Mouse (Mus musculus): Measurements from ENCODE around the gene Prex1. TPM values are rescaled to one million over a fixed set of nuclear protein-coding genes. Genes with fewer than 3 reads are reported as not detected.

Gene Prex1
- polyA plus RNA-seq, 1 experiment from 2014 or later: 16.9 TPM

DNA sequence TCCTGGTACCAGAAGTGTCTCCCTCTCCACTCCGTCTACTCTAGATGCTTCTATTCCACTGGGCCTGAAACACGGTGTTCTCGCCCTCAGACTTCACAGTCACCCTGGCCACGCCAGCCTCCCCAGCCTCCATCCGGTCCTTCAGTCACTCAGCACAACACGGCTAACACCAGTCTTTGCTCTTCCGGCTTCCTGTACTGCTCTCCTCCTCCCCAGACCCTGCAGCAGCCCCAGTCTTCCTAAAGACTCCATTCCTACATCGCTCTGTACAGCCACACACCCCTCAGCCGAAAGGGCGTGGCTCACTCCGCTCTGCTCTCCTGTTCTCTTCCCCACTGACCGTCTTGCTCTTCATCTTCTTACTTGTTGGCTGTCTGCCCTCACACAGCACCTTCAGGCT is 39.7 kb downstream of the Prex1 start:
- ATAC-seq (ENCODE audit: low FRiP score, low TSS enrichment): no peak
- Histone ChIP-seq H3K27me3 (ENCODE audit: control insufficient read depth, insufficient read depth, low read length) (no peaks in the 10 kb centered on the region), H3K36me3 (ENCODE audit: control insufficient read depth, insufficient read depth, low read length) (no peaks in the 10 kb centered on the region), H3K4me1 (ENCODE audit: control insufficient read depth, insufficient read depth, low read length) (peaks cover 20% of the 10 kb centered on the region), H3K9me3 (ENCODE audit: control insufficient read depth, low read length) (no peaks in the 10 kb centered on the region), H3K4me2 (replicated peaks; ENCODE audit: low read depth, low read length) (no peak overlapping the region), H3K4me3 (ENCODE audit: low read length) (no peak overlapping the region), H3K9ac (ENCODE audit: low read depth, low read length) (no peak overlapping the region), H3K27ac (ENCODE audit: low read depth, low read length) (no peak overlapping the region)
- 88% methylated on average over 12 of the region's 12 CpGs for WGBS

- H3K9me3 ChIP-seq (ENCODE audit: control insufficient read depth, low read length): no peaks in the 10 kb centered on the region
- ATAC-seq (ENCODE audit: low FRiP score, low TSS enrichment): no peak
- H3K4me3 ChIP-seq (ENCODE audit: low read length): no peak overlapping the region
- H3K4me1 ChIP-seq (ENCODE audit: control insufficient read depth, insufficient read depth, low read length): peaks cover 20% of the 10 kb centered on the region
- H3K27ac ChIP-seq (ENCODE audit: low read depth, low read length): no peak overlapping the region
- H3K9ac ChIP-seq (ENCODE audit: low read depth, low read length): no peak overlapping the region
- H3K4me2 ChIP-seq (replicated peaks; ENCODE audit: low read depth, low read length): no peak overlapping the region
- no peaks in the 10 kb centered on the region for H3K36me3 ChIP-seq (ENCODE audit: control insufficient read depth, insufficient read depth, low read length)
- H3K27me3 ChIP-seq (ENCODE audit: control insufficient read depth, insufficient read depth, low read length): no peaks in the 10 kb centered on the region
- 85% methylated on average over 14 of the region's 14 CpGs for WGBS
Observed at GRCm38 (mm10) chr2:166672171-166672965, 41.3 kb downstream of the Prex1 start.

GRCm38 (mm10) chr2:166671614-166672013 is 42.0 kb downstream of the Prex1 start:
- 91% methylated on average over 14 of the region's 14 CpGs for WGBS
- Histone ChIP-seq H3K4me2 (replicated peaks; ENCODE audit: low read depth, low read length) (no peak overlapping the region), H3K36me3 (ENCODE audit: control insufficient read depth, insufficient read depth, low read length) (no peaks in the 10 kb centered on the region), H3K9ac (ENCODE audit: low read depth, low read length) (no peak overlapping the region), H3K27me3 (ENCODE audit: control insufficient read depth, insufficient read depth, low read length) (no peaks in the 10 kb centered on the region), H3K4me3 (ENCODE audit: low read length) (no peak overlapping the region), H3K27ac (ENCODE audit: low read depth, low read length) (no peak overlapping the region), H3K4me1 (ENCODE audit: control insufficient read depth, insufficient read depth, low read length) (peaks cover 20% of the 10 kb centered on the region), H3K9me3 (ENCODE audit: control insufficient read depth, low read length) (no peaks in the 10 kb centered on the region)
- no peak for ATAC-seq (ENCODE audit: low FRiP score, low TSS enrichment)

DNA sequence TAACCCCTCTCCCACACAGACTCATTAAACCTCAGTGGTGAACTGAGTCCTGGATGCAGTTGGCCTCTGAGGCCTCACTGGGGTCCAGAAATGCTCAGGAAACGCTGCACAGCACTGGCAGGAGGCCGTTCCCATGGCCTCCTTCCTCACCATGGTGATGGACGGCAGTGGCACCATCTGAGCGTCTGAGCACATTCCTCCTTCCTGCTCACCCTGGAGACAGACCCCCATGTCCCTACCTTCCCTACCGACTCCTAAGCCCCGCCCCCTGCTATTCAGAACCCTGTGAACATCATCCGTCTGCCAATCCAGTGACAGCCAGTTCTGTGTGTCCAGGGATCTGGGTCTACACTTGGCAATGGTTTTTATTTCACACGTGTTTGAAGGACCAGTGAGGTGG is 42.6 kb downstream of the Prex1 start:
- Histone ChIP-seq H3K4me3 (ENCODE audit: low read length) (no peak overlapping the region), H3K4me1 (ENCODE audit: control insufficient read depth, insufficient read depth, low read length) (peaks cover 20% of the 10 kb centered on the region)
- WGBS: 18% methylated on average over 8 of the region's 8 CpGs

DNA sequence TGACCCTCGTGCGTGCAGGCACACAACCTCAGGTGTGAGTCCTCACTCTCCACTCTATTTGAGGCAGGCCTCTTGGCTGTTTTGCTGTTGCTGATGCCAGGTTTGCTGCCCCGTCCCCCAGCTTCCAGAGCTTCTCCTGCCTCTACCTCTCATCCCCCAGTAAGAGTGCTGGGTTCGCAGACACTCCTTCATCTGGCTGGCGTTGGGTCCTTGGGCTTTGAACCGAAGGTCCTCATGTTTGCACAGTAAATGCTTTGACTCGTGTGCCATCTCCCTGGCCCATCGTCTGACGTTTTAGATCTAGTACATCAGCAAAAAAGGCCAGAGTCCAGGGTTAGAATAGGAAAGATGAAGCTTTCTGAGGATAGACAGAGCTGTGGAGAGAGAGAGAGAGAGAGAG is 43.7 kb downstream of the Prex1 start:
- Histone ChIP-seq H3K27me3 (ENCODE audit: control insufficient read depth, insufficient read depth, low read length) (no peaks in the 10 kb centered on the region), H3K4me3 (ENCODE audit: low read length) (no peak overlapping the region), H3K27ac (ENCODE audit: low read depth, low read length) (no peak overlapping the region), H3K9me3 (ENCODE audit: control insufficient read depth, low read length) (no peaks in the 10 kb centered on the region), H3K4me2 (replicated peaks; ENCODE audit: low read depth, low read length) (no peak overlapping the region), H3K36me3 (ENCODE audit: control insufficient read depth, insufficient read depth, low read length) (no peaks in the 10 kb centered on the region), H3K9ac (ENCODE audit: low read depth, low read length) (no peak overlapping the region), H3K4me1 (ENCODE audit: control insufficient read depth, insufficient read depth, low read length) (peaks cover 18% of the 10 kb centered on the region)
- WGBS: 77% methylated on average over 9 of the region's 9 CpGs
- ATAC-seq (ENCODE audit: low FRiP score, low TSS enrichment): no peak

More for the DNA sequence above, 42.6 kb downstream of the Prex1 start:
- no peak overlapping the region for H3K9ac ChIP-seq (ENCODE audit: low read depth, low read length)
- ATAC-seq (ENCODE audit: low FRiP score, low TSS enrichment): no peak
- no peaks in the 10 kb centered on the region for H3K27me3 ChIP-seq (ENCODE audit: control insufficient read depth, insufficient read depth, low read length)
- H3K4me2 ChIP-seq (replicated peaks; ENCODE audit: low read depth, low read length): no peak overlapping the region
- no peak overlapping the region for H3K27ac ChIP-seq (ENCODE audit: low read depth, low read length)
- no peaks in the 10 kb centered on the region for H3K9me3 ChIP-seq (ENCODE audit: control insufficient read depth, low read length)
- no peaks in the 10 kb centered on the region for H3K36me3 ChIP-seq (ENCODE audit: control insufficient read depth, insufficient read depth, low read length)

DNA sequence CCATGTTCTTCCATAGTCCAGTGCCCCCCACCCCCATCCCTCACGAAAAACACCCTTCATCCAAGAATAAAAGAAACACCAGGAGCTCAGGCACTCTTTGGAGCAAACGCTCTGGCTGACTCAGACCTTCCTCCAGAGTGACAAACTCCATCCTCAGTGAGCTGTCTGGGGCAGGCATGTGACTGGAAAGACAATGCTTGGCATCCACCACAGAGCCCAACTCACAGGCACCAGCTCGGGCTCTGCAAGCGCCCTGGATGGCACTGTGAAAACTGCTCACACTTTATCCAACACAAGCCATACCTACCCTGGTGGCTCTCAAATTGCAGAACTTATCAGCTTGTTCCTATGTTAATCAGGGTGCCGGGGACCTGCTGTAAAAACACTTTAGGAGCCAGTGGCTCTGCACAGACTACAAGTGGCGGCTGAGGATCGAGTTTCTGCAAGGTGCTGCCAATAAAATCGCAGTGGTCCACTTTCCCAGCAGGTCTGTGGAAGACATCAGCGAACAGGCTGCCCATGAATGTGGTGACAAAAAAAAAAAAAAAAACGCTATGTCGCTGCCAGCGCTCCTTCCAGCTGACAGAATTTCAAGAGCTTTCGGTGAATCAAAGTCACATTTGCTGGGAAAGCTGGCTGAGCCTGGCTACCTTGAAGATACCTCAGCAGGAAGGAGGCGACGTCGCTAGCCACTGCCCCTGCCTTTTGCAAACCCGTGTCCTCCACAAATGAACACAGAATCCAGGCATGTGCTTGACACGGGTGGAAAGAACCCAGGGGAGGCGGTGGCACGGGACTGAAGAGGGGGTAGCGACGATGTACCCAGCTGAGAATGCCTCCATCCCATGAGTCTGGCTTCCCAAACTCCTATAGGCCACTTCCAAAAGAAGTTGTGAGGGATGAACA is 45.6 kb downstream of the Prex1 start:
- H3K27ac ChIP-seq (ENCODE audit: low read depth, low read length): no peak overlapping the region
- H3K9ac ChIP-seq (ENCODE audit: low read depth, low read length): no peak overlapping the region
- no peaks in the 10 kb centered on the region for H3K36me3 ChIP-seq (ENCODE audit: control insufficient read depth, insufficient read depth, low read length)
- no peak overlapping the region for H3K4me2 ChIP-seq (replicated peaks; ENCODE audit: low read depth, low read length)
- no peak for ATAC-seq (ENCODE audit: low FRiP score, low TSS enrichment)
- peaks cover 17% of the 10 kb centered on the region for H3K4me1 ChIP-seq (ENCODE audit: control insufficient read depth, insufficient read depth, low read length)
- no peak overlapping the region for H3K4me3 ChIP-seq (ENCODE audit: low read length)
- no peaks in the 10 kb centered on the region for H3K27me3 ChIP-seq (ENCODE audit: control insufficient read depth, insufficient read depth, low read length)
- H3K9me3 ChIP-seq (ENCODE audit: control insufficient read depth, low read length): no peaks in the 10 kb centered on the region
- 35% methylated on average over 22 of the region's 22 CpGs for WGBS

DNA sequence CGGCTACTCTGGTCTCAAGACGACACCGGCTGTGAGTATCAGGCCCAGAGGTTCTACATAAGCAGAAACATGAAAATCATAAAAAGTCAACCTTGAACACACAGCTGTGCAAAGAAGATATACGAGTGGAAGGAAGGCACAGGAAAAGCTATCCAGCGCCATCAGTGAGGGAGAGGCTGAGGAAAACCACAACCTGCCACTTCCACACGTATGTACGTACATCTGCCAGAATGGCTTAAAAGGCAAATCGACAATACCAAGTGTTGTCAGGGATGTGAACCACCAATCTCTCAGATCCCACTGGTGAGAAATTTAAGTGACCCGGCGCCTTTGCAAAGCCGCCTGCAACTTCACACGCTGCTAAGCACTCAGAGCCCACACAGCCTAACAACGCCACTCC is 47.5 kb downstream of the Prex1 start:
- Histone ChIP-seq H3K4me3 (ENCODE audit: low read length) (no peak overlapping the region), H3K4me1 (ENCODE audit: control insufficient read depth, insufficient read depth, low read length) (peaks cover 12% of the 10 kb centered on the region), H3K27me3 (ENCODE audit: control insufficient read depth, insufficient read depth, low read length) (no peaks in the 10 kb centered on the region), H3K9me3 (ENCODE audit: control insufficient read depth, low read length) (no peaks in the 10 kb centered on the region), H3K4me2 (replicated peaks; ENCODE audit: low read depth, low read length) (no peak overlapping the region), H3K27ac (ENCODE audit: low read depth, low read length) (no peak overlapping the region), H3K9ac (ENCODE audit: low read depth, low read length) (no peak overlapping the region), H3K36me3 (ENCODE audit: control insufficient read depth, insufficient read depth, low read length) (no peaks in the 10 kb centered on the region)
- ATAC-seq (ENCODE audit: low FRiP score, low TSS enrichment): no peak
- 84% methylated on average over 13 of the region's 13 CpGs for WGBS

DNA sequence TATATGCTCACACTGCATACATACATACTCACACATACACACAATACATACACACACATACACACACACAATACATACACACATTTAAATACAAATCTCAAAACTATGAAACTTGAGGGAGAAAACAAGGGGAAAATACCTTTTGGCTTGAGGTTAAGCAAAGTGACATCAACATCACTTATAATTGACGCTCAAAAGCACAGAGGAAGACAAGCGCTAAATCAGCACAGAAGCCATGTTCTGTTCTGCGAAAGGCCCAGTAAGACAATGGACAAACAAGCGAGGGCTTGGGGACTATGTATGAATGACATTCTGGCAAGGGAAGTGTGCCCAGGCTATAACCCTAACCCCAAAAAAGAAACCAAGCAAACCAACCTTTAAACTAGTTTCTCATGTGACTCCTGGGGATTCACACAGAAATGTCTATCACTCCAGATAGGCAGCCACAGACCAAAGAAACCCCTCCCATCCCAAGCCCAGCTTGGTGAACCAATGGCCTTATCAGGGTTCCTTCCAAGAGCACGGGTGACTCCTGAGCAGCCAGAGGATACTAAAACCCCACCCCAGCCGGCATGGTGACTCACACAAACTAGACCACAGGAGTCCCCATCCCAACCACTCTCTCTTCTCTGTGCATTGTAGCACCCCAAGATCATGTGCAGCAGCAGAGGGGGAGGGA is 48.2 kb downstream of the Prex1 start:
- Histone ChIP-seq H3K4me1 (ENCODE audit: control insufficient read depth, insufficient read depth, low read length) (peaks cover 7% of the 10 kb centered on the region; the same call in 1 of the 2 replicates), H3K27ac (ENCODE audit: low read depth, low read length) (no peak overlapping the region), H3K9me3 (ENCODE audit: control insufficient read depth, low read length) (no peaks in the 10 kb centered on the region), H3K27me3 (ENCODE audit: control insufficient read depth, insufficient read depth, low read length) (no peaks in the 10 kb centered on the region), H3K36me3 (ENCODE audit: control insufficient read depth, insufficient read depth, low read length) (no peaks in the 10 kb centered on the region), H3K4me3 (ENCODE audit: low read length) (no peak overlapping the region), H3K4me2 (replicated peaks; ENCODE audit: low read depth, low read length) (no peak overlapping the region), H3K9ac (ENCODE audit: low read depth, low read length) (no peak overlapping the region)
- no peak for ATAC-seq (ENCODE audit: low FRiP score, low TSS enrichment)
- 82% methylated on average over 6 of the region's 6 CpGs for WGBS

Measured in kidney, embryonic 14.5 days (tissue).